Mouse (Mus musculus): ENCODE measurements at regions not wholly inside any gene's neighbourhood (a gene's known extent, or its start where the extent isn't known, plus 50 kb on each side); places are given as distances from the start of the nearest gene placed in this dataset.

DNA sequence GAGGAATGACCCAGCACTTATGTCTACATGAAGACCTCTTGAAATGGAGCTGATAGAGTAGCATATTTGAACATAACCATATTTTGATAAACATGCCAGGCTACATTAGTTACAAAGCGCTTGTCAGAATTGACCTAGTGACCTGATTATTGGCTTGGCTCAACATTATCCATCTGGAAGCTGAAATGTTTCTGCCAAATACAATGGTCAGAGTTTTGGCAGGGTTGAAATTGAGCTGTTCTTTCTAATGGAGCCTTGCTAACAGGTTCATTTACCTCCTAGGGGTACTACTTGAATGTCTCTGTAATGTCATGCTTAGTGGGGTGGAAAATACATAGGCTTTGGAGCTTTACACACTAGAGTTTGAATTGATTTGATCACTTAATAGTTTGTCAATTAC is 1163.5 kb downstream of the Cdh11 start:
- TF ChIP-seq CTCF (IDR thresholded peaks at IDR 0.05; ENCODE audit: low read depth) (no peak), EP300 (IDR thresholded peaks at IDR 0.05; ENCODE audit: low read depth) (no peak)

Measured in liver, embryonic 14.5 days (tissue).